Mouse (Mus musculus) MEL (cell line): ENCODE measurements at regions not wholly inside any gene's neighbourhood (a gene's known extent, or its start where the extent isn't known, plus 50 kb on each side); places are given as distances from the start of the nearest gene placed in this dataset.

Source experiments
- DNase-seq: peaks from one replicate; pipeline ENCODE4 v3.0.0; 2011; ENCODE audit warnings: low read depth, low spot score
- H3K27ac ChIP-seq: 2 replicates; pipeline ENCODE4 v1.5.1; 2012; ENCODE audit warnings: low read depth, mild to moderate bottlenecking, control low read depth, low read length, moderate library complexity; ENCODE audit not compliant: control insufficient read depth
- H3K27me3 ChIP-seq, 2 experiments: fragments of 150-350 bp in 1 of 2; sonication (generic) in 1 of 2; 2 replicates each; pipeline ENCODE4 v1.6.1; 2012; ENCODE audit warnings: low read length in 2 of 2, mild to moderate bottlenecking in 2 of 2, improper control_type of control experiment in 1 of 2, moderate library complexity in 1 of 2; ENCODE audit not compliant: insufficient read depth in 2 of 2, control insufficient read depth in 1 of 2
- H3K36me3 ChIP-seq, 2 experiments: 2 replicates each; pipeline ENCODE4 v1.6.1; 2012 to 2014; ENCODE audit warnings: low read length in 2 of 2, improper control_type of control experiment in 1 of 2, inconsistent platforms in 1 of 2, mild to moderate bottlenecking in 1 of 2; ENCODE audit not compliant: insufficient read depth in 2 of 2, control insufficient read depth in 1 of 2
- H3K4me1 ChIP-seq, 2 experiments: fragments of 150-350 bp in 1 of 2; sonication (generic) in 1 of 2; 2 replicates each; pipeline ENCODE4 v1.6.1; 2012; ENCODE audit warnings: low read length in 2 of 2, improper control_type of control experiment in 1 of 2, mild to moderate bottlenecking in 1 of 2; ENCODE audit not compliant: insufficient read depth in 2 of 2, control insufficient read depth in 1 of 2
- H3K4me3 ChIP-seq, 2 experiments: fragments of 150-350 bp in 1 of 2; sonication (generic) in 1 of 2; 2 replicates each; pipeline ENCODE4 v1.5.1; 2012; ENCODE audit warnings: low read depth in 2 of 2, low read length in 2 of 2, mild to moderate bottlenecking in 2 of 2, moderate library complexity in 2 of 2, control low read depth in 1 of 2, improper control_type of control experiment in 1 of 2; ENCODE audit not compliant: control insufficient read depth in 1 of 2, insufficient read depth in 1 of 2
- H3K79me2 ChIP-seq: 2 replicates; pipeline ENCODE4 v1.6.1; 2012; ENCODE audit warnings: mild to moderate bottlenecking, low read length, moderate library complexity; ENCODE audit not compliant: control insufficient read depth, poor library complexity, insufficient read depth
- H3K9ac ChIP-seq: 2 replicates; pipeline ENCODE4 v1.6.1; 2012; ENCODE audit warnings: low read depth, mild to moderate bottlenecking, control low read depth, low read length, moderate library complexity; ENCODE audit not compliant: control insufficient read depth, poor library complexity, severe bottlenecking
- H3K9me3 ChIP-seq: fragments of 150-350 bp; sonication (generic); replicated peaks from 2 replicates; pipeline ENCODE4 v1.6.1; 2012; ENCODE audit warnings: mild to moderate bottlenecking, low read length, improper control_type of control experiment, moderate library complexity; ENCODE audit not compliant: insufficient read depth
- BHLHE40 ChIP-seq: IDR thresholded peaks from 2 replicates; pipeline ENCODE4 v1.6.1; 2012; ENCODE audit warnings: low read depth, mild to moderate bottlenecking, inconsistent platforms, low read length, improper control_type of control experiment, borderline replicate concordance
- CHD1 ChIP-seq: IDR thresholded peaks from 2 replicates; pipeline ENCODE4 v1.6.1; 2012; ENCODE audit warnings: low read depth, mild to moderate bottlenecking, inconsistent platforms, low read length, improper control_type of control experiment
- CTCF ChIP-seq, 3 experiments: IDR thresholded peaks in 2 of 3; conservative IDR thresholded peaks in 1 of 3; 2 replicates each; pipeline ENCODE4 v1.5.1; 2011 to 2012; ENCODE audit warnings: low read length in 3 of 3, low read depth in 2 of 3, mild to moderate bottlenecking in 2 of 3, improper control_type of control experiment in 1 of 3, inconsistent platforms in 1 of 3, mixed read lengths in 1 of 3, moderate library complexity in 1 of 3; ENCODE audit not compliant: control insufficient read depth in 1 of 3, insufficient read depth in 1 of 3, poor library complexity in 1 of 3, severe bottlenecking in 1 of 3
- MAFK ChIP-seq: IDR thresholded peaks from 2 replicates; pipeline ENCODE4 v1.6.1; 2011; ENCODE audit warnings: low read depth, mild to moderate bottlenecking, low read length, improper control_type of control experiment, borderline replicate concordance
- MAX ChIP-seq: IDR thresholded peaks from 2 replicates; pipeline ENCODE4 v1.6.1; 2011; ENCODE audit warnings: low read length, improper control_type of control experiment
- MXI1 ChIP-seq: IDR thresholded peaks from 2 replicates; pipeline ENCODE4 v1.6.1; 2011; ENCODE audit warnings: mild to moderate bottlenecking, low read depth, low read length, improper control_type of control experiment
- NELFE ChIP-seq: IDR thresholded peaks from 2 replicates; pipeline ENCODE4 v1.6.1; 2011; ENCODE audit warnings: low read depth, low read length, improper control_type of control experiment
- POLR2A ChIP-seq, 2 experiments: IDR thresholded peaks; 2 replicates each; pipeline ENCODE4 v1.6.1; 2011 to 2012; ENCODE audit warnings: low read length in 2 of 2, mild to moderate bottlenecking in 2 of 2, control low read depth in 1 of 2, improper control_type of control experiment in 1 of 2, low read depth in 1 of 2, moderate library complexity in 1 of 2; ENCODE audit not compliant: control insufficient read depth in 1 of 2, insufficient read depth in 1 of 2, poor library complexity in 1 of 2
- POLR2AphosphoS5 ChIP-seq: IDR thresholded peaks from 2 replicates; pipeline ENCODE4 v1.6.1; 2012; ENCODE audit warnings: low read depth, borderline replicate concordance, mild to moderate bottlenecking, inconsistent platforms, low read length, moderate library complexity, mixed read lengths
- RCOR1 ChIP-seq: IDR thresholded peaks from 2 replicates; pipeline ENCODE4 v1.6.1; 2012; ENCODE audit warnings: low read depth, mild to moderate bottlenecking, inconsistent platforms, low read length, improper control_type of control experiment
- SIN3A ChIP-seq: IDR thresholded peaks from 2 replicates; pipeline ENCODE4 v1.6.1; 2012; ENCODE audit warnings: low read length, improper control_type of control experiment, inconsistent platforms
- TAL1 ChIP-seq: IDR thresholded peaks from 2 replicates; pipeline ENCODE4 v1.6.1; 2012; ENCODE audit warnings: mild to moderate bottlenecking, inconsistent platforms, low read length, moderate library complexity, mixed read lengths
- UBTF ChIP-seq: IDR thresholded peaks from 2 replicates; pipeline ENCODE4 v1.6.1; 2012; ENCODE audit warnings: low read depth, mild to moderate bottlenecking, inconsistent platforms, low read length, improper control_type of control experiment, moderate library complexity, borderline replicate concordance; ENCODE audit not compliant: insufficient read depth
- USF1 ChIP-seq: IDR thresholded peaks from 2 replicates; pipeline ENCODE4 v1.6.1; 2014; ENCODE audit warnings: low read depth, mild to moderate bottlenecking, inconsistent platforms, low read length, improper control_type of control experiment, moderate library complexity
- USF2 ChIP-seq, 2 experiments: IDR thresholded peaks; 2 replicates each; pipeline ENCODE4 v1.6.1; 2011 to 2012; ENCODE audit warnings: improper control_type of control experiment in 2 of 2, low read length in 2 of 2, borderline replicate concordance in 1 of 2, inconsistent platforms in 1 of 2, low read depth in 1 of 2, mild to moderate bottlenecking in 1 of 2; ENCODE audit not compliant: insufficient read depth in 1 of 2
- ZC3H11A ChIP-seq: IDR thresholded peaks from 2 replicates; pipeline ENCODE4 v1.6.1; 2012; ENCODE audit warnings: low read depth, mild to moderate bottlenecking, inconsistent platforms, low read length, improper control_type of control experiment
- ZKSCAN1 ChIP-seq: IDR thresholded peaks from 2 replicates; pipeline ENCODE4 v1.6.1; 2012; ENCODE audit warnings: low read depth, mild to moderate bottlenecking, inconsistent platforms, low read length, improper control_type of control experiment, moderate library complexity

GRCm38 (mm10) chr8:25429846-25430482 lies 605.8 kb upstream of the Adam5 start:
- no peaks in the 10 kb centered on the region for H3K9me3 ChIP-seq
- H3K4me1 ChIP-seq: no peaks in the 10 kb centered on the region
- no peak overlapping the region for H3K27ac ChIP-seq
- DNase-seq: no peak
- TF ChIP-seq MAX (no peak), RCOR1 (no peak), MAFK (no peak), CTCF (IDR thresholded peaks at IDR 0.05 in 2 of 3, conservative IDR thresholded peaks at IDR 0.05 in 1 of 3; ENCODE audit: control insufficient read depth in 1 of 3, insufficient read depth in 1 of 3, low read depth in 2 of 3, low read length in 3 of 3, poor library complexity in 1 of 3, severe bottlenecking in 1 of 3) (no peak), NELFE (no peak), CHD1 (no peak), POLR2A (IDR thresholded peaks at IDR 0.05; ENCODE audit: control insufficient read depth in 1 of 2, insufficient read depth in 1 of 2, low read depth in 1 of 2, low read length in 2 of 2, poor library complexity in 1 of 2) (no peak), SIN3A (no peak), ZC3H11A (no peak), ZKSCAN1 (no peak), USF2 (IDR thresholded peaks at IDR 0.05; ENCODE audit: borderline replicate concordance in 1 of 2, insufficient read depth in 1 of 2, low read depth in 1 of 2, low read length in 2 of 2) (no peak), POLR2AphosphoS5 (no peak), BHLHE40 (no peak), MXI1 (no peak), UBTF (no peak), TAL1 (no peak)
- TF ChIP-seq, all 39 proteins: peak for 0
- no peaks in the 10 kb centered on the region for H3K79me2 ChIP-seq
- 0 out of 4 replicates have a peak, but pooled peaks cover 0 to 2% of the 10 kb centered on the region in 2 experiments for H3K27me3 ChIP-seq
- H3K9ac ChIP-seq: no peak overlapping the region
- H3K4me3 ChIP-seq: no peak overlapping the region
- H3K36me3 ChIP-seq: no peaks in the 10 kb centered on the region

GRCm38 (mm10) chr8:25428761-25429160 lies 604.6 kb upstream of the Adam5 start:
- TF ChIP-seq USF1 (no peak), MAX (no peak)
- TF ChIP-seq, all 39 proteins: peak for 0
- no peaks in the 10 kb centered on the region for H3K36me3 ChIP-seq
- no peak overlapping the region for H3K4me3 ChIP-seq
- H3K9me3 ChIP-seq: no peaks in the 10 kb centered on the region
- no peaks in the 10 kb centered on the region for H3K4me1 ChIP-seq
- H3K9ac ChIP-seq: no peak overlapping the region
- no peaks in the 10 kb centered on the region for H3K79me2 ChIP-seq
- H3K27ac ChIP-seq: no peak overlapping the region
- 0 out of 4 replicates have a peak, but pooled peaks cover 0 to 2% of the 10 kb centered on the region in 2 experiments for H3K27me3 ChIP-seq
- DNase-seq: no peak
